Mouse (Mus musculus) neural tube, embryonic 12.5 days (tissue): ENCODE measurements at regions not wholly inside any gene's neighbourhood (a gene's known extent, or its start where the extent isn't known, plus 50 kb on each side); places are given as distances from the start of the nearest gene placed in this dataset.

Experiments
- ATAC-seq: fragments of 200-750 bp; cut with Nextera tagmentation; 2 replicates; pipeline ENCODE4 v1.8.0; 2017; ENCODE audit warnings: low read depth, mild to moderate bottlenecking, moderate TSS enrichment, moderate library complexity; ENCODE audit not compliant: low FRiP score
- H3K27ac ChIP-seq: fragments of 300-500 bp; sonication (generic); 2 replicates; pipeline ENCODE4 v1.5.1; 2016
- H3K27me3 ChIP-seq: fragments of 300-500 bp; sonication (generic); replicated peaks from 2 replicates; pipeline ENCODE4 v1.6.1; 2016; ENCODE audit warnings: mild to moderate bottlenecking
- H3K36me3 ChIP-seq: fragments of 300-500 bp; sonication (generic); 2 replicates; pipeline ENCODE4 v1.6.1; 2016; ENCODE audit warnings: mild to moderate bottlenecking
- H3K4me1 ChIP-seq: fragments of 300-500 bp; sonication (generic); 2 replicates; pipeline ENCODE4 v1.6.1; 2016
- H3K4me2 ChIP-seq: fragments of 300-500 bp; sonication (generic); replicated peaks from 2 replicates; pipeline ENCODE4 v1.6.1; 2016; ENCODE audit warnings: mild to moderate bottlenecking
- H3K4me3 ChIP-seq: fragments of 300-500 bp; sonication (generic); 2 replicates; pipeline ENCODE4 v1.5.1; 2016
- H3K9ac ChIP-seq: fragments of 300-500 bp; sonication (generic); 2 replicates; pipeline ENCODE4 v1.6.1; 2016; ENCODE audit warnings: mild to moderate bottlenecking
- H3K9me3 ChIP-seq: fragments of 300-500 bp; sonication (generic); 2 replicates; pipeline ENCODE4 v1.6.1; 2016; ENCODE audit warnings: mild to moderate bottlenecking
- WGBS: fragments of 180-500 bp; shearing (Covaris S2); methylation state at CpG from one replicate; pipeline ENCODE4 v1.1.7; 2016; 5-methylcytosine and 5-hydroxymethylcytosine counted together

GRCm38 (mm10) chr13:28728768-28729167, 224.7 kb downstream of the Sox4 start:
- Histone ChIP-seq H3K4me1 (peaks cover 3% of the 10 kb centered on the region; the same call in 1 of the 2 replicates), H3K27ac (no peak overlapping the region), H3K9me3 (no peaks in the 10 kb centered on the region), H3K4me2 (no peak overlapping the region), H3K27me3 (no peaks in the 10 kb centered on the region), H3K9ac (no peak overlapping the region), H3K4me3 (no peak overlapping the region), H3K36me3 (no peaks in the 10 kb centered on the region)
- 92% methylated on average over 5 of the region's 5 CpGs for WGBS
- ATAC-seq = no peak

- Histone ChIP-seq H3K27ac (no peak overlapping the region), H3K4me2 (no peak overlapping the region), H3K27me3 (no peaks in the 10 kb centered on the region), H3K4me1 (peaks cover 33% of the 10 kb centered on the region), H3K36me3 (no peaks in the 10 kb centered on the region), H3K9ac (no peak overlapping the region), H3K4me3 (no peak overlapping the region), H3K9me3 (no peaks in the 10 kb centered on the region)
- ATAC-seq = no peak
- 69% methylated on average over 3 of the region's 3 CpGs for WGBS
Observed at GRCm38 (mm10) chr13:28724300-28724699, 229.2 kb downstream of the Sox4 start.

DNA sequence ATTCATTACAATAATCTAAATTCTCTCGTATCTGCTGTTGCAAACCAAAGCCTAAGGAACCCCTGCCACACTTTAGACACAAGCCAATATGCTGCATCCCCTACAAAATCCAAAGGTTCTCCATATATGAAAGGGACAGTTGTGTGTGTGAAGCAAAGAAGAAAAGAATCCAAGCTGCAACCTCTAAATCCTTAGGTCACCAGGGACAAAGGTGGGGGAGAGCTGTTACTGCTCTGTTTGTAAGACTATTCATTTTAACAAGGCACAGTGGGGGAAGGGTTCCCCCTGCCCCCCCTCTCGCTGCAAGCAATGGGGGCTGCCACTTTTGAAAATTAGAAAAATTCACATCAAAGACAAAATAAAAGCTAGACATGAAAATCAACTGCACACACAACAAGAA, 231.4 kb downstream of the Sox4 start:
- Histone ChIP-seq H3K4me3 (no peak overlapping the region), H3K9me3 (no peaks in the 10 kb centered on the region), H3K9ac (no peak overlapping the region), H3K27me3 (no peaks in the 10 kb centered on the region), H3K36me3 (no peaks in the 10 kb centered on the region), H3K4me1 (peaks cover 54% of the 10 kb centered on the region), H3K27ac (no peak overlapping the region), H3K4me2 (0 out of 2 replicates have a peak overlapping the region, but pooled peaks have one; percentile 23)
- ATAC-seq = no peak
- WGBS = 38% methylated on average over 2 of the region's 2 CpGs

- H3K4me2 ChIP-seq = peak overlapping the region; percentile 23; the same call in 1 of the 2 replicates
- H3K27me3 ChIP-seq = no peaks in the 10 kb centered on the region
- ATAC-seq = no peak
- no peaks in the 10 kb centered on the region for H3K36me3 ChIP-seq
- peak overlapping the region; percentile 27; the same call in 1 of the 2 replicates for H3K27ac ChIP-seq
- no peak overlapping the region for H3K4me3 ChIP-seq
- no peak overlapping the region for H3K9ac ChIP-seq
- peaks cover 54% of the 10 kb centered on the region for H3K4me1 ChIP-seq
- no peaks in the 10 kb centered on the region for H3K9me3 ChIP-seq
- WGBS = 48% methylated on average over 11 of the region's 11 CpGs
Observed at GRCm38 (mm10) chr13:28721548-28721981, 231.9 kb downstream of the Sox4 start.

- 45% methylated on average over 11 of the region's 11 CpGs for WGBS
- no peak for ATAC-seq
- no peak overlapping the region for H3K9ac ChIP-seq
Observed at GRCm38 (mm10) chr13:28720639-28721239, 232.8 kb downstream of the Sox4 start.

DNA sequence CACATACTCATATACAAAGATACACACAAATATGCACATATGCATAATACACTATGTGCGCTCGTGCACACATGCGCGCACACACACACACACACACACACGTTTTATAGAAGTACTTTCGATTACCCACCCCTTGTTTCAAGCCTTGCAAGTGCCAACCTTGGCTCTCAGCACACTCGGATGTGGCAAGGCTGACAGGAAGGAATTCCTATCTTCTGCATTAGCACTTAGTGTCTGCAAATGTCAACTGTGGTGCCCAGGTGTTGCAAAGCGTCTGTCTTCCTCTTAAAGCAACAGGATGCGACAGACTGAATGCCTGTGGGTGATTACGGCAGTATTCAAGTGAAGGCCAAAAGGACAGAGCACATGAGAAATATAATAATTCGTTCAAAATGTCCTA, 233.3 kb downstream of the Sox4 start:
- Histone ChIP-seq H3K4me1 (peaks cover 54% of the 10 kb centered on the region), H3K9me3 (no peaks in the 10 kb centered on the region), H3K27ac (no peak overlapping the region), H3K9ac (no peak overlapping the region), H3K4me2 (no peak overlapping the region), H3K4me3 (no peak overlapping the region), H3K36me3 (no peaks in the 10 kb centered on the region), H3K27me3 (no peaks in the 10 kb centered on the region)
- WGBS = 70% methylated on average over 11 of the region's 11 CpGs
- no peak for ATAC-seq

More at GRCm38 (mm10) chr13:28720639-28721239, 232.8 kb downstream of the Sox4 start:
- Histone ChIP-seq H3K4me1 (peaks cover 54% of the 10 kb centered on the region), H3K27ac (0 out of 2 replicates have a peak overlapping the region, but pooled peaks have one; percentile 27), H3K36me3 (no peaks in the 10 kb centered on the region), H3K4me3 (no peak overlapping the region), H3K9me3 (no peaks in the 10 kb centered on the region), H3K4me2 (peak overlapping the region; percentile 26; the same call in 1 of the 2 replicates), H3K27me3 (no peaks in the 10 kb centered on the region)

GRCm38 (mm10) chr13:28718868-28719265, 234.6 kb downstream of the Sox4 start:
- no peak overlapping the region for H3K4me3 ChIP-seq
- no peaks in the 10 kb centered on the region for H3K36me3 ChIP-seq
- 20% methylated on average over 5 of the region's 5 CpGs for WGBS
- peaks cover 54% of the 10 kb centered on the region for H3K4me1 ChIP-seq
- peak; percentile 25 for ATAC-seq
- no peaks in the 10 kb centered on the region for H3K27me3 ChIP-seq
- no peaks in the 10 kb centered on the region for H3K9me3 ChIP-seq
- no peak overlapping the region for H3K9ac ChIP-seq
- H3K4me2 ChIP-seq = 0 out of 2 replicates have a peak overlapping the region, but pooled peaks have one; percentile 27
- peak overlapping the region; percentile 80; the same call in 1 of the 2 replicates for H3K27ac ChIP-seq

GRCm38 (mm10) chr13:28718169-28718867, 235.2 kb downstream of the Sox4 start:
- Histone ChIP-seq H3K4me3 (no peak overlapping the region), H3K4me1 (peaks cover 54% of the 10 kb centered on the region), H3K9me3 (no peaks in the 10 kb centered on the region), H3K27me3 (no peaks in the 10 kb centered on the region), H3K27ac (peak overlapping the region; percentile 80), H3K36me3 (no peaks in the 10 kb centered on the region), H3K9ac (0 out of 2 replicates have a peak overlapping the region, but pooled peaks have one; percentile 29), H3K4me2 (peak overlapping the region; percentile 35; the same call in 1 of the 2 replicates)
- 3% methylated on average over 11 of the region's 11 CpGs for WGBS
- peak; percentile 74 for ATAC-seq

DNA sequence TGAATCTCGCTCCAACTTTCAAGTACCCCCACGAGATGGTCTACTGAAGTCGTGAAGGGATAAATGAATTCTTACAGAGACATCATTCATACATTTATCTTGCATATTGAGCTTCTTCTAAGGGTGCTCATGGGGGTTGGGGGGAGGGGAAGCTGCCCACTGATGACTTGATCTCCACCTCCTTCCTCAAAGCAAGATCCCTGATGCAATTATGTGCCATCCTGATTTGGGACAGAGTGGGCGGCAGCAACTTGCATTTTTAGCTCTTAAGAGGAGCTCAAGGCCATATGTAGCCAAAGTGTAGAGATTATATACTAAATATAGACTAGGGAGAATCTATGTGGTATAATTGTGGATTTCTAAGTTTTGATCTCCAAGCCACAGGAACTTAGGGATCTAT, 236.1 kb downstream of the Sox4 start:
- H3K36me3 ChIP-seq = no peaks in the 10 kb centered on the region
- ATAC-seq = no peak
- no peaks in the 10 kb centered on the region for H3K9me3 ChIP-seq
- no peak overlapping the region for H3K9ac ChIP-seq
- 87% methylated on average over 4 of the region's 4 CpGs for WGBS
- H3K27me3 ChIP-seq = no peaks in the 10 kb centered on the region
- H3K4me2 ChIP-seq = no peak overlapping the region
- no peak overlapping the region for H3K4me3 ChIP-seq
- peaks cover 48% of the 10 kb centered on the region for H3K4me1 ChIP-seq
- peak overlapping the region; percentile 80 for H3K27ac ChIP-seq

- 73% methylated on average over 7 of the region's 7 CpGs for WGBS
- Histone ChIP-seq H3K4me3 (no peak overlapping the region), H3K27me3 (no peaks in the 10 kb centered on the region), H3K4me2 (no peak overlapping the region), H3K27ac (no peak overlapping the region), H3K9me3 (no peaks in the 10 kb centered on the region), H3K9ac (no peak overlapping the region), H3K36me3 (no peaks in the 10 kb centered on the region), H3K4me1 (peaks cover 9% of the 10 kb centered on the region; the same call in 1 of the 2 replicates)
- ATAC-seq = no peak
Observed at GRCm38 (mm10) chr13:28709966-28710365, 243.5 kb downstream of the Sox4 start.

- 82% methylated on average over 1 of the region's 1 CpGs for WGBS
- Histone ChIP-seq H3K27me3 (no peaks in the 10 kb centered on the region), H3K4me3 (no peak overlapping the region), H3K27ac (no peak overlapping the region), H3K9ac (no peak overlapping the region), H3K4me1 (peaks cover 11% of the 10 kb centered on the region), H3K4me2 (no peak overlapping the region), H3K9me3 (no peaks in the 10 kb centered on the region), H3K36me3 (no peaks in the 10 kb centered on the region)
- ATAC-seq = no peak
Observed at GRCm38 (mm10) chr13:28701309-28701708, 252.2 kb downstream of the Sox4 start.

DNA sequence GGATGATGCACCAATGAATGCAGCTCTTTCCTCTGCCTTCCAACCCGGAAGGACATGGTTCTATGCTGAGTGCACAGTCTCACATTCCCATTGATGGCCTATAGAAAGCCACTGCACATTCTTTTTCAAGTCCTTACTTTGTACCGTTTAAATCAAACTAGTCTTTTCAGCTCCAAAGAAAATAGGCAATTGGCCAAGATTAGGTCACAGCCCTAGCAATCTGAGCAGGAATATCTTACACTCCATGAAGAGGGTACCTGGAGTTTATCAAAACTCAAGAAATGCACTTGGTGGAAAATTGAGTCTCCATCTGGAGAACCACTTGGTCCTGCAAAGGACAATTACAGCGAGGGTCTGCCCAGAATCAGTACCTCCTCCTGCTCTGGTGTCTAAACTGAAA, 253.4 kb downstream of the Sox4 start:
- WGBS = 77% methylated on average over 3 of the region's 3 CpGs
- Histone ChIP-seq H3K4me3 (no peak overlapping the region), H3K4me1 (peaks cover 11% of the 10 kb centered on the region), H3K9me3 (no peaks in the 10 kb centered on the region), H3K27ac (no peak overlapping the region), H3K27me3 (no peaks in the 10 kb centered on the region), H3K9ac (no peak overlapping the region), H3K4me2 (no peak overlapping the region), H3K36me3 (no peaks in the 10 kb centered on the region)
- no peak for ATAC-seq
